Mouse (Mus musculus) lung, embryonic 15.5 days (tissue): ENCODE results near the gene Cacna2d3. TPM values are rescaled to one million over a fixed set of nuclear protein-coding genes. Genes with fewer than 3 reads are reported as not detected.

Experiments
- ATAC-seq: fragments of 200-750 bp; cut with Nextera tagmentation; 2 replicates; pipeline ENCODE4 v1.8.0; 2017; ENCODE audit warnings: moderate number of reproducible peaks, borderline replicate concordance; ENCODE audit not compliant: low FRiP score, low TSS enrichment; ENCODE audit errors: extremely low read depth
- H3K27ac ChIP-seq: fragments of 300-500 bp; sonication (generic); 2 replicates; pipeline ENCODE4 v1.5.1; 2015; ENCODE audit warnings: moderate library complexity, mild to moderate bottlenecking, inconsistent platforms
- H3K27me3 ChIP-seq: fragments of 300-500 bp; sonication (generic); 2 replicates; pipeline ENCODE4 v1.6.1; 2015; ENCODE audit warnings: inconsistent platforms
- H3K36me3 ChIP-seq: fragments of 300-500 bp; sonication (generic); 2 replicates; pipeline ENCODE4 v1.6.1; 2015; ENCODE audit warnings: inconsistent platforms
- H3K4me1 ChIP-seq: fragments of 300-500 bp; sonication (generic); 2 replicates; pipeline ENCODE4 v1.6.1; 2015; ENCODE audit warnings: inconsistent platforms
- H3K4me2 ChIP-seq: fragments of 300-500 bp; sonication (generic); 2 replicates; pipeline ENCODE4 v1.6.1; 2015; ENCODE audit warnings: inconsistent platforms, mild to moderate bottlenecking, moderate library complexity
- H3K4me3 ChIP-seq: fragments of 300-500 bp; sonication (generic); 2 replicates; pipeline ENCODE4 v1.5.1; 2015; ENCODE audit warnings: mild to moderate bottlenecking, inconsistent platforms
- H3K9ac ChIP-seq: fragments of 300-500 bp; sonication (generic); 2 replicates; pipeline ENCODE4 v1.6.1; 2015; ENCODE audit warnings: inconsistent platforms
- H3K9me3 ChIP-seq: fragments of 300-500 bp; sonication (generic); 2 replicates; pipeline ENCODE4 v1.6.1; 2016; ENCODE audit warnings: inconsistent platforms
- WGBS: fragments of 180-500 bp; shearing (Covaris S2); methylation state at CpG from one replicate; pipeline ENCODE4 v1.1.7; 2015; 5-methylcytosine and 5-hydroxymethylcytosine counted together
- polyA plus RNA-seq: library from polyadenylated mRNA; unstranded; fragments of >200 nt; fragmentation: Nextera tagmentation; extraction: Ambion mirVana; gene quantifications from 2 replicates; pipeline ENCODE4 v1.2.1, GENCODE M21; 2015

The Cacna2d3 gene
- polyA plus RNA-seq, 1 experiment from 2014 or later, result 0.57 TPM

GRCm38 (mm10) chr14:29013161-29013560 lies 708.5 kb downstream of the Cacna2d3 start:
- no peaks in the 10 kb centered on the region for H3K36me3 ChIP-seq

GRCm38 (mm10) chr14:29009644-29010043 lies 712.0 kb downstream of the Cacna2d3 start:
- H3K9me3 ChIP-seq, result no peaks in the 10 kb centered on the region
- no peak overlapping the region for H3K4me2 ChIP-seq
- H3K9ac ChIP-seq, result no peak overlapping the region
- no peaks in the 10 kb centered on the region for H3K36me3 ChIP-seq
- no peaks in the 10 kb centered on the region for H3K4me1 ChIP-seq
- no peaks in the 10 kb centered on the region for H3K27me3 ChIP-seq
- H3K4me3 ChIP-seq, result no peak overlapping the region
- 89% methylated on average over 4 of the region's 4 CpGs for WGBS
- H3K27ac ChIP-seq, result no peak overlapping the region
- no peak for ATAC-seq

More at GRCm38 (mm10) chr14:29013161-29013560, 708.5 kb downstream of the Cacna2d3 start:
- H3K9ac ChIP-seq, result no peak overlapping the region
- H3K27ac ChIP-seq, result no peak overlapping the region
- H3K27me3 ChIP-seq, result no peaks in the 10 kb centered on the region
- no peaks in the 10 kb centered on the region for H3K4me1 ChIP-seq
- H3K9me3 ChIP-seq, result no peaks in the 10 kb centered on the region
- H3K4me2 ChIP-seq, result no peak overlapping the region
- no peak for ATAC-seq
- WGBS, result 82% methylated on average over 3 of the region's 3 CpGs
- no peak overlapping the region for H3K4me3 ChIP-seq

GRCm38 (mm10) chr14:29005228-29005840 lies 716.3 kb downstream of the Cacna2d3 start:
- Histone ChIP-seq H3K27me3 (no peaks in the 10 kb centered on the region), H3K9me3 (no peaks in the 10 kb centered on the region), H3K4me1 (no peaks in the 10 kb centered on the region), H3K9ac (no peak overlapping the region), H3K4me2 (no peak overlapping the region), H3K4me3 (no peak overlapping the region), H3K27ac (no peak overlapping the region), H3K36me3 (no peaks in the 10 kb centered on the region)
- WGBS, result 76% methylated on average over 5 of the region's 5 CpGs
- ATAC-seq, result no peak

- Histone ChIP-seq H3K9ac (no peak overlapping the region), H3K36me3 (no peaks in the 10 kb centered on the region), H3K9me3 (no peaks in the 10 kb centered on the region), H3K4me2 (no peak overlapping the region), H3K27me3 (no peaks in the 10 kb centered on the region), H3K27ac (no peak overlapping the region), H3K4me3 (no peak overlapping the region), H3K4me1 (no peaks in the 10 kb centered on the region)
- ATAC-seq, result no peak
- whole genome bisulfite sequencing, result 95% methylated on average over 3 of the region's 3 CpGs
These were observed 725.1 kb downstream of the Cacna2d3 start for GRCm38 (mm10) chr14:28996569-28996968.

GRCm38 (mm10) chr14:28988211-28988900 lies 733.3 kb downstream of the Cacna2d3 start:
- Histone ChIP-seq H3K4me1 (no peaks in the 10 kb centered on the region), H3K27ac (no peak overlapping the region), H3K27me3 (no peaks in the 10 kb centered on the region), H3K36me3 (no peaks in the 10 kb centered on the region), H3K9me3 (no peaks in the 10 kb centered on the region), H3K9ac (no peak overlapping the region), H3K4me3 (no peak overlapping the region), H3K4me2 (no peak overlapping the region)
- ATAC-seq, result no peak
- WGBS, result 70% methylated on average over 7 of the region's 7 CpGs

GRCm38 (mm10) chr14:28984276-28984675 lies 737.4 kb downstream of the Cacna2d3 start:
- H3K27ac ChIP-seq, result no peak overlapping the region
- H3K4me3 ChIP-seq, result no peak overlapping the region
- WGBS, result 42% methylated on average over 2 of the region's 2 CpGs
- no peaks in the 10 kb centered on the region for H3K27me3 ChIP-seq
- ATAC-seq, result no peak
- no peaks in the 10 kb centered on the region for H3K36me3 ChIP-seq
- H3K4me1 ChIP-seq, result no peaks in the 10 kb centered on the region
- H3K4me2 ChIP-seq, result no peak overlapping the region
- H3K9ac ChIP-seq, result no peak overlapping the region
- H3K9me3 ChIP-seq, result no peaks in the 10 kb centered on the region

- WGBS, result 30% methylated on average over 3 of the region's 3 CpGs
These were observed 741.2 kb downstream of the Cacna2d3 start for GRCm38 (mm10) chr14:28980482-28980881.

GRCm38 (mm10) chr14:28979230-28979629 lies 742.4 kb downstream of the Cacna2d3 start:
- H3K4me2 ChIP-seq, result no peak overlapping the region
- WGBS, result 80% methylated on average over 2 of the region's 2 CpGs
- H3K9me3 ChIP-seq, result no peaks in the 10 kb centered on the region
- H3K9ac ChIP-seq, result no peak overlapping the region
- no peak overlapping the region for H3K4me3 ChIP-seq
- no peaks in the 10 kb centered on the region for H3K36me3 ChIP-seq
- H3K27ac ChIP-seq, result no peak overlapping the region
- no peaks in the 10 kb centered on the region for H3K4me1 ChIP-seq
- no peak for ATAC-seq
- no peaks in the 10 kb centered on the region for H3K27me3 ChIP-seq

More at GRCm38 (mm10) chr14:28980482-28980881, 741.2 kb downstream of the Cacna2d3 start:
- no peaks in the 10 kb centered on the region for H3K36me3 ChIP-seq
- no peak overlapping the region for H3K9ac ChIP-seq
- H3K9me3 ChIP-seq, result no peaks in the 10 kb centered on the region
- no peak overlapping the region for H3K4me2 ChIP-seq
- H3K27me3 ChIP-seq, result no peaks in the 10 kb centered on the region
- H3K4me3 ChIP-seq, result no peak overlapping the region
- no peak for ATAC-seq
- no peak overlapping the region for H3K27ac ChIP-seq
- H3K4me1 ChIP-seq, result no peaks in the 10 kb centered on the region

GRCm38 (mm10) chr14:28972620-28973019 lies 749.0 kb downstream of the Cacna2d3 start:
- H3K9me3 ChIP-seq, result no peaks in the 10 kb centered on the region
- H3K27me3 ChIP-seq, result no peaks in the 10 kb centered on the region
- H3K4me1 ChIP-seq, result no peaks in the 10 kb centered on the region
- no peak overlapping the region for H3K27ac ChIP-seq
- ATAC-seq, result no peak
- no peak overlapping the region for H3K4me3 ChIP-seq
- no peak overlapping the region for H3K4me2 ChIP-seq
- no peak overlapping the region for H3K9ac ChIP-seq
- WGBS, result 46% methylated on average over 5 of the region's 5 CpGs
- H3K36me3 ChIP-seq, result no peaks in the 10 kb centered on the region

GRCm38 (mm10) chr14:28969247-28969646 lies 752.4 kb downstream of the Cacna2d3 start:
- 76% methylated on average over 4 of the region's 4 CpGs for WGBS
- Histone ChIP-seq H3K4me3 (no peak overlapping the region), H3K9me3 (no peaks in the 10 kb centered on the region), H3K4me2 (no peak overlapping the region), H3K9ac (no peak overlapping the region), H3K27me3 (no peaks in the 10 kb centered on the region), H3K36me3 (no peaks in the 10 kb centered on the region), H3K4me1 (no peaks in the 10 kb centered on the region), H3K27ac (no peak overlapping the region)
- no peak for ATAC-seq

- Histone ChIP-seq H3K9me3 (no peaks in the 10 kb centered on the region), H3K27me3 (no peaks in the 10 kb centered on the region), H3K36me3 (no peaks in the 10 kb centered on the region), H3K9ac (no peak overlapping the region), H3K4me3 (no peak overlapping the region), H3K4me2 (no peak overlapping the region), H3K4me1 (no peaks in the 10 kb centered on the region), H3K27ac (no peak overlapping the region)
- ATAC-seq, result no peak
These were observed 754.8 kb downstream of the Cacna2d3 start for GRCm38 (mm10) chr14:28966881-28967280.

- WGBS, result 64% methylated on average over 5 of the region's 5 CpGs
- H3K27ac ChIP-seq, result no peak overlapping the region
These were observed 760.3 kb downstream of the Cacna2d3 start for GRCm38 (mm10) chr14:28961379-28961778.

More at GRCm38 (mm10) chr14:28961379-28961778, 760.3 kb downstream of the Cacna2d3 start:
- Histone ChIP-seq H3K4me3 (no peak overlapping the region), H3K4me2 (no peak overlapping the region), H3K36me3 (no peaks in the 10 kb centered on the region), H3K9me3 (no peaks in the 10 kb centered on the region), H3K9ac (no peak overlapping the region), H3K27me3 (no peaks in the 10 kb centered on the region), H3K4me1 (no peaks in the 10 kb centered on the region)
- no peak for ATAC-seq
